Mouse (Mus musculus) spleen, adult 2 months (tissue): ENCODE results near the gene Rbms3.

Experiments used
- CTCF ChIP-seq: fragments of 200-500 bp; IDR thresholded peaks from 2 replicates; pipeline ENCODE4 v1.5.1; 2011; ENCODE audit warnings: mild to moderate bottlenecking, inconsistent platforms; ENCODE audit not compliant: insufficient read depth, insufficient read length, insufficient replicate concordance; ENCODE audit errors: extremely low read depth
- POLR2A ChIP-seq: fragments of 200-500 bp; IDR thresholded peaks from 2 replicates; pipeline ENCODE4 v1.6.1; 2011; ENCODE audit warnings: low read depth, low read length, inconsistent platforms

GRCm38 (mm10) chr9:117221481-117221880 is 408.2 kb downstream of the Rbms3 start:
- TF ChIP-seq CTCF (no peak), POLR2A (no peak)
